Mouse (Mus musculus) liver, embryonic 14.5 days (tissue): Measurements from ENCODE around the gene Anks1b.

Experiments used
- CTCF ChIP-seq: IDR thresholded peaks from 2 replicates; pipeline ENCODE4 v1.5.1; 2016; ENCODE audit warnings: antibody characterized with exemption, low read depth, control low read depth
- EP300 ChIP-seq: IDR thresholded peaks from 2 replicates; pipeline ENCODE4 v1.6.1; 2016; ENCODE audit warnings: antibody characterized with exemption, low read depth

GRCm38 (mm10) chr10:90897894-90898293 is 1024.6 kb downstream of the Anks1b start:
- no peak for TF ChIP-seq CTCF
- no peak for TF ChIP-seq EP300
